Mouse (Mus musculus): ENCODE measurements at regions not wholly inside any gene's neighbourhood (a gene's known extent, or its start where the extent isn't known, plus 50 kb on each side); places are given as distances from the start of the nearest gene placed in this dataset.
A peak's percentile ranks its signal among the peaks of the same experiment; 100 is the strongest.

DNA sequence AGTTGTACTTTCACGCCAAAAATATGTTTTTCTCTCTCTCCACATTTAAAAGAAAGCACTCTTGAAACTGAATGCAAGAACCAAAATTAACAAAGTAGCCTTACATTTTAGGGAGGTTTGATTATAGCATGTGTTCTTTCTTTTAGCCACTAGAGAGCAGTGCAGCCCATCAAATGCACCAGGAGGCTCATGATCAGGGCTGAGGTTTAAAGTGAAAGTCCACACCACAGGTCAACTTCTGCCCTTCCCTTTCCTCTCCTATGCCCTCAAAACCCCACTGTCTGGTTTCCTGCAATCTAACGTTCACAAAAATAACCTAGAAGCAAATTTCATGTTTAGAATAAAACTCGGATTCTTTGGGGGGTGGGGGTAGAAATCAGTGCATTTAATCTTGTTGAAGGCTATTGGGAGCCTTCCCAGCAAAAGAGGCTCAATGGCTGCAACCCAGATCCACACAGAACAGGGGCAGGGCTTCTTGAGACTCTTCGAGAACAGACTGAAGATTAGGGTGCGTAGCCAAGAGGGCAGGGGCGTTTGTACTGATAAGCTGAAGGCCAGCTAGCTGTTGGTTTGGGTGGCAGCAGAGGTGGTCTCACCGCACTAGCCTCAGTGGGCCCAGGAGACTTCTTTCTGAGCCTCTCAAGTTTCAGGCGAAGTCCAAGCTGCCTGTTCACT, 59.3 kb upstream of the Zfp770 start:
- peak in 1 of 2 experiments; percentile 19 for DNase-seq

DNA sequence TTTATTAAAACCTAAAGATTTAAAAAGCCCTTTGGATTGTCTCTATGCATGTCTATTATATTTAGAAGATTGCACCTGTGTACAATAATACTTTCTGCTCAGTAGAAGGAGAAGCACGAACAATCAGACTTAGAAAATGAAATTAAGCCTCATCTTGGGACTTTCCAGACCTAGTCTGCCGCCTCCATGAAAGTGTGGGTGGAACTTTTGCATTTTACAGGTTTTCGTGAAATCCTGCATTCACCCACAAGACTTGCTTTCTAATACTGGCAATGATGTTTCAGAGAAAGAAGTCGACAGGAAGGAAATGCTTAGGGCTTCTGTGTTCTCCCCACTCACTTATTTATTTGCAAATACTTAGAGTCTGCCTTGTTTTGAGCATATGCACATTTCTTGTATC, 58.3 kb upstream of the Zfp770 start:
- DNase-seq, result no peak

Data from lung, adult 18-20 months (tissue).